Mouse (Mus musculus) cerebellum, adult 2 months (tissue): ENCODE measurements around the gene Pdhx.

Experiments
- CTCF ChIP-seq: fragments of 200-500 bp; IDR thresholded peaks from 2 replicates; pipeline ENCODE4 v1.5.1; 2011; ENCODE audit warnings: low read depth, mild to moderate bottlenecking, control low read depth, low read length, moderate library complexity, borderline replicate concordance; ENCODE audit not compliant: insufficient read depth
- POLR2A ChIP-seq: fragments of 200-500 bp; IDR thresholded peaks from 2 replicates; pipeline ENCODE4 v1.6.1; 2011; ENCODE audit warnings: low read length, control low read depth, borderline replicate concordance; ENCODE audit not compliant: insufficient read depth

GRCm38 (mm10) chr2:102999153-102999575 is 74.1 kb downstream of the Pdhx start:
- TF ChIP-seq CTCF: no peak
- no peak for TF ChIP-seq POLR2A
